Mouse (Mus musculus): Measurements from ENCODE around the gene Sgsh. TPM values are rescaled to one million over a fixed set of nuclear protein-coding genes. Genes with fewer than 3 reads are reported as not detected.

Gene Sgsh
- polyA plus RNA-seq, 1 experiment from 2014 or later: 7.7 TPM

DNA sequence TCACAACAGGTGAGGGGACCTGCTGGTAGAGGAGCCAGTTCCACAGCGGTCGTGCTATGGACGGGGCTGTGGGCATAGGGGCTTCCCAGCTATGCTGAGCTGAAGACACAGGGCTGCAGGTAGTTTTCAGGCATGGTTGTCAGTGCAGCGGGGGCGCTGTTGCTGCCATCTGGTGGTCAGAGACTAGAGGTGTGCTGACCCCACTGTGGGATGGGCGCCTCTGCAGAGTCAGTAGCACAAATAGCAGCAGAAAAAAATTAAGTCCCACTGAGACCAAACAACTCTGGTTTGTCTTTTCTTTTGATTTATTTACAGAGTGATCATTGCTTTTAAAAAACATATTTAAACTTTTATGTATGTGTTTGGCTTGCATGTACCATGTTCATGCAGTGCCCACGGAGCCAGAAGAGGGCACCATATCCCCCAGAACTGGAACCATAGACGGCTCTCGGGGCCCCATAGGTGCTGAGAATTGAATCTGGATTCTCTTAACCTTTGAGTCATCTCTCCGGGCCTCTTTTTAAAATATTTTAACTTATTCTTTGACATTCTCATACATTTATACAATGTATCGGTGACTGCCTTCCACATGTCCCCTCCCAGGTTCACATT lies 8.3 kb upstream of the Sgsh start:
- no peaks in the 10 kb centered on the region; the same call in 1 of the 2 replicates for H3K36me3 ChIP-seq (ENCODE audit: control insufficient read depth, insufficient read depth, low read length)
- H3K4me3 ChIP-seq (ENCODE audit: low read depth, low read length): no peak overlapping the region
- H3K27ac ChIP-seq (replicated peaks): no peak overlapping the region
- no peak overlapping the region for H3K4me2 ChIP-seq (replicated peaks; ENCODE audit: low read depth)
- DNase-seq (ENCODE audit: low spot score): peak; percentile 79
- TF ChIP-seq EP300 (optimal IDR thresholded peaks at IDR 0.05) (no peak), CTCF (IDR thresholded peaks at IDR 0.05; ENCODE audit: low read depth) (peak; percentile 86)
- no peaks in the 10 kb centered on the region for H3K9me3 ChIP-seq (ENCODE audit: control insufficient read depth, low read length)
- WGBS: 32% methylated on average over 11 of the region's 11 CpGs
- H3K9ac ChIP-seq (ENCODE audit: low read length): no peak overlapping the region
- ATAC-seq (ENCODE audit: low FRiP score, low TSS enrichment): peak; percentile 83; the same call in 1 of the 2 replicates
- no peaks in the 10 kb centered on the region for H3K27me3 ChIP-seq (ENCODE audit: control insufficient read depth, insufficient read depth, low read length)
- no peaks in the 10 kb centered on the region for H3K4me1 ChIP-seq (replicated peaks; ENCODE audit: control insufficient read depth, insufficient read depth)

DNA sequence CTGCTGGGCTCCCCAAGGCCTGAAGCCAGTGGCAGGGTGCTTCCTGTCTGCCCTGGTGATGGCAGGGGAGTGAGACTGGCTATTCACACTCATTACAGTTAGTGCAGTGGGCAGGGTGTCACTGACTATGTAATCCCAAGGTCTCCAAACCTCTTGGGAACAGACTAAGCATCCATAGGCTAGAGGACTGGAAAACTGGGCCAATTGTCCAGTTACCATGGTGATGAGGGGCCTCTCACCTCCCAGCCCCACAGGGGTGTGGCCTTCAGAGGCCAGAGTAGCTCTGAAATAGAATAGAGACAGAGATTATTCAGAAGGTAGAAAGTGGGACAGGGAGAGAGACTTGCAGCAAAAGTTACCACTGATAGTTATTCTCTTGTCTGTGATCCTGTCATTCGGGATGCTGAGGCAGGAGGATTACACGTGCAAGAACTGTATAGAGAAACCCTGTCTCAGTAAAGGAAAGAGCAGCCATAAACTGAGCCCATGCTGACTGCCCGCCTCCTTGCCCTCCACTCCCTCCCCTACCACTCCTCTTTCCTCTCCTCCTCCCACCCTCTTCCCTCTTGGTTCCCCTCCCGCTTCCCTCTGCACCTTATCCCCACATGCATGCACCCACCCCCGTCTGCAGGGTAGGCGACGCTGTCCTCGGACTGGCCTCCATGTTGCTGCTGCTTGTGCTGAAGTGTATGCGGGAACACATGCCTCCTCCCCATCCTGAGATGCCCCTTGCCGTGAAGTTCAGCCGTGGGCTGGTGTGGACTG lies 7.6 kb upstream of the Sgsh start:
- H3K4me3 ChIP-seq (ENCODE audit: low read depth, low read length): no peak overlapping the region
- no peaks in the 10 kb centered on the region for H3K27me3 ChIP-seq (ENCODE audit: control insufficient read depth, insufficient read depth, low read length)
- H3K9ac ChIP-seq (ENCODE audit: low read length): no peak overlapping the region
- H3K4me2 ChIP-seq (replicated peaks; ENCODE audit: low read depth): no peak overlapping the region
- H3K9me3 ChIP-seq (ENCODE audit: control insufficient read depth, low read length): no peaks in the 10 kb centered on the region
- no peak for TF ChIP-seq EP300 (optimal IDR thresholded peaks at IDR 0.05)
- no peak for TF ChIP-seq CTCF (IDR thresholded peaks at IDR 0.05; ENCODE audit: low read depth)
- H3K36me3 ChIP-seq (ENCODE audit: control insufficient read depth, insufficient read depth, low read length): peaks cover 2% of the 10 kb centered on the region; the same call in 1 of the 2 replicates
- no peak overlapping the region for H3K27ac ChIP-seq (replicated peaks)
- DNase-seq (ENCODE audit: low spot score): no peak
- 45% methylated on average over 11 of the region's 11 CpGs for whole genome bisulfite sequencing
- peak; percentile 31; the same call in 1 of the 2 replicates for ATAC-seq (ENCODE audit: low FRiP score, low TSS enrichment)
- no peaks in the 10 kb centered on the region for H3K4me1 ChIP-seq (replicated peaks; ENCODE audit: control insufficient read depth, insufficient read depth)

DNA sequence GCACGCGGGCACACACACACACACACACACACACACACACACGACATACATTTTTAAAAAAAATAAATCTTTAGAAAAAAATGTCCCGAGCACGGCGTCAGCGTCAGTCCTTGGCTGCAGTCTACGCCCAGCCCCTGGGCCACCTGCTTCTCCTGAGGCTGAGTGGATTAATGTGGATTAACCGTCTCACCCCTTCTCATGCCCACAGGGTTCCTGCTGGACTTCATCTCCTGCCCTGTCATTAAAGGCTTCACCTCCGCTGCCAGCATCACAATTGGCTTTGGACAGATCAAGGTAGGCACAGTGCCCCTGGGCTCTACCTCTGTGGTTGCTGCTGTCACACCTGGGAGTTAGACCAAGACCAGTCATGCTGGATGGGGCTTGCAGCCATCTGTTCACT lies 3.8 kb upstream of the Sgsh start:
- no peaks in the 10 kb centered on the region for H3K27me3 ChIP-seq (ENCODE audit: control insufficient read depth, insufficient read depth, low read length)
- 89% methylated on average over 10 of the region's 10 CpGs for WGBS
- TF ChIP-seq CTCF (IDR thresholded peaks at IDR 0.05; ENCODE audit: low read depth) (no peak), EP300 (optimal IDR thresholded peaks at IDR 0.05) (no peak)
- H3K9ac ChIP-seq (ENCODE audit: low read length): no peak overlapping the region
- ATAC-seq (ENCODE audit: low FRiP score, low TSS enrichment) (no peak), DNase-seq (ENCODE audit: low spot score) (no peak)
- H3K4me2 ChIP-seq (replicated peaks; ENCODE audit: low read depth): no peak overlapping the region
- H3K27ac ChIP-seq (replicated peaks): no peak overlapping the region
- H3K4me3 ChIP-seq (ENCODE audit: low read depth, low read length): no peak overlapping the region
- no peaks in the 10 kb centered on the region for H3K4me1 ChIP-seq (replicated peaks; ENCODE audit: control insufficient read depth, insufficient read depth)
- peaks cover 7% of the 10 kb centered on the region; the same call in 1 of the 2 replicates for H3K36me3 ChIP-seq (ENCODE audit: control insufficient read depth, insufficient read depth, low read length)
- H3K9me3 ChIP-seq (ENCODE audit: control insufficient read depth, low read length): no peaks in the 10 kb centered on the region

DNA sequence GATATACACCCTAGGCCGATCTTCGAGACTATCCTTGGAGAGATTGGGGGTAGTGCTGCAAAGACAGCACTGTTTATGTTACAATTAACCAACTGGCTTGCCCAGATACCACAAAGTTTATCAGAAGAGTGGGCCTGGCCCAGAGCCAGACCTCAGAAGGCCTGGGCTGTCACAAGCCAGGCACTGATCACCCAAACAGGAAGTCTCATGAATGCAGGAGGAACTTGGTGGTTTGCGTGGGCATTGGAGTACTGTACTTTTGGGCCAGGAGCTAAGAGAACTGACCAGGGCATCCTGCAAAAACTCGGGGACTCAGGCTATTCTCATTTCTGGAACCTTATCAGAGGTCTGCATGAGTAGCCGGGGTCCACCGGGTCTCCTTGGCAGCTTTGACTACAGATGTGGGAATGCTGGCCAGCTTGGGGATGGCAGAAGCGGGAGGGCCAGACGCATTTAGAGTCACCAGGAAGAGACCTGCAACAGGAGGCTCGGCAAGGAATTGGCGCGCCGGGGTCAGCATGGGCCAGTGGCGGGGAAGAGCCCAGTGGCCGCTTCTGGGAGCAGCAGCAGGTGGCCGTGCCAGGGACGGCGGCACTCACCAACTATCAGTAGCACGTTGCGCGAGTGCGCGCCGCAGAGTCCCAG lies 416 bp downstream of the Sgsh start:
- Histone ChIP-seq H3K4me3 (ENCODE audit: low read depth, low read length) (peak overlapping the region; percentile 68), H3K9ac (ENCODE audit: low read length) (peak overlapping the region; percentile 68), H3K9me3 (ENCODE audit: control insufficient read depth, low read length) (no peaks in the 10 kb centered on the region), H3K36me3 (ENCODE audit: control insufficient read depth, insufficient read depth, low read length) (peaks cover 7% of the 10 kb centered on the region; the same call in 1 of the 2 replicates), H3K27ac (replicated peaks) (peak overlapping the region; percentile 87), H3K27me3 (ENCODE audit: control insufficient read depth, insufficient read depth, low read length) (no peaks in the 10 kb centered on the region), H3K4me1 (replicated peaks; ENCODE audit: control insufficient read depth, insufficient read depth) (no peaks in the 10 kb centered on the region), H3K4me2 (replicated peaks; ENCODE audit: low read depth) (peak overlapping the region; percentile 93)
- TF ChIP-seq CTCF (IDR thresholded peaks at IDR 0.05; ENCODE audit: low read depth) (no peak), EP300 (optimal IDR thresholded peaks at IDR 0.05) (no peak)
- ATAC-seq (ENCODE audit: low FRiP score, low TSS enrichment) (no peak; the same call in 1 of the 2 replicates), DNase-seq (ENCODE audit: low spot score) (peak; percentile 46)
- 5% methylated on average over 23 of the region's 23 CpGs for WGBS

DNA sequence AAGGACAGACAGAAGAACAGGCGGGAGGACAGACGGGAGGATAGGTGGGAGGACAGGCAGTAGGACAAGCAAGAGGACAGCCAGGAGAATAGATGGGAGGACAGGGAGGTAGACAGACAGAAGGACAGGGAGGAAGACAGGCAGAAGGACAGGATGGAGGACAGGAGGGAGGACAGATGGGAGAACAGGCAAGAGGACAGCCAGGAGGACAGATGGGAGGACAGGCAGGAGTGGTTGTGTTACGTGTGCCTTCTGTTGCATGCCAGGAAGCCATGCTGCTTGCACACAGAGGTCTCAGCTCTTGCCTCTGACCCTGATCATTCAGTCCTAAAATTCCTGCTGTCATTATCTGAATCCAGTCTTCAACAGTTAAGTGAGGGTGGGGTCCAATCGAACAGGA lies 1.4 kb downstream of the Sgsh start:
- ATAC-seq (ENCODE audit: low FRiP score, low TSS enrichment) (no peak), DNase-seq (ENCODE audit: low spot score) (no peak)
- no peak overlapping the region for H3K4me2 ChIP-seq (replicated peaks; ENCODE audit: low read depth)
- WGBS: 73% methylated on average over 4 of the region's 4 CpGs
- H3K4me1 ChIP-seq (replicated peaks; ENCODE audit: control insufficient read depth, insufficient read depth): no peaks in the 10 kb centered on the region
- H3K27me3 ChIP-seq (ENCODE audit: control insufficient read depth, insufficient read depth, low read length): no peaks in the 10 kb centered on the region
- H3K9me3 ChIP-seq (ENCODE audit: control insufficient read depth, low read length): no peaks in the 10 kb centered on the region
- no peak overlapping the region for H3K4me3 ChIP-seq (ENCODE audit: low read depth, low read length)
- no peak overlapping the region for H3K9ac ChIP-seq (ENCODE audit: low read length)
- TF ChIP-seq CTCF (IDR thresholded peaks at IDR 0.05; ENCODE audit: low read depth): no peak
- no peak for TF ChIP-seq EP300 (optimal IDR thresholded peaks at IDR 0.05)
- H3K27ac ChIP-seq (replicated peaks): no peak overlapping the region
- peaks cover 7% of the 10 kb centered on the region; the same call in 1 of the 2 replicates for H3K36me3 ChIP-seq (ENCODE audit: control insufficient read depth, insufficient read depth, low read length)
